Mouse (Mus musculus) spleen, adult 2 months (tissue): Measurements from ENCODE around the gene Hectd4.

Source experiments
- CTCF ChIP-seq: fragments of 200-500 bp; IDR thresholded peaks from 2 replicates; pipeline ENCODE4 v1.5.1; 2011; ENCODE audit warnings: mild to moderate bottlenecking, inconsistent platforms; ENCODE audit not compliant: insufficient read depth, insufficient read length, insufficient replicate concordance; ENCODE audit errors: extremely low read depth
- POLR2A ChIP-seq: fragments of 200-500 bp; IDR thresholded peaks from 2 replicates; pipeline ENCODE4 v1.6.1; 2011; ENCODE audit warnings: low read depth, low read length, inconsistent platforms

DNA sequence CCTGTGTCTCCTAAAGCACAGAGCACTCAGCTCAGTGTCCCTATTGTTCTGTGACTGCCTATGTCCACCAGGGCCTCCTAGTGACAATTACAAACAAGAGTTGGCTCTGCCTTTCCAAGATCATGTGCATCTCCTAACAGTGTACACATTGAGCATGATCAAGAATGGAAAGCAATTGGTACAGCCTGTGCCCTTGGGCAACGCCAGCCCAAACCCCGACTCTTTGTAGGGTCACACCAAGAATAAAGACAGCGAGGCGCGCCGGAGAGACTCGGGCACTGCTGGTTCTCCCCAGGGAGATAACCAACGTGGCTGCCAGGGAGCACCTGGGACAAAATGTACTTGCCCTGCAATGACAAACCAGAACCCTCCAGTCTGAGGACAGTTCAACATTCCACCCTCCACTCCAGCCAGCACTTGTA lies 32.4 kb upstream of the Hectd4 start:
- TF ChIP-seq POLR2A = no peak
- no peak for TF ChIP-seq CTCF
